Comparison of ENCODE assay signal across 10 mouse cellular contexts in genomic region chr15:12119129-12119466, GRCm38 (mm10). TPM values are rescaled to one million over a fixed set of nuclear protein-coding genes. Genes with fewer than 3 reads are reported as not detected.
A peak's percentile ranks its signal among the peaks of the same experiment; 100 is the strongest.
DNase-seq lines count a peak whose midpoint lies in the region; ATAC-seq and TF ChIP-seq lines count a peak whose summit lies in the region.
"Had no signal": no experiment of that assay in that cellular context is flagged by ENCODE, and none has a peak within 500 bp of the region (broad histone marks: within the 10 kb centered on the region; RNA-seq: fewer than 3 reads in every experiment).

No protein-coding gene starts in this region.

- H3K79me2 ChIP-seq in CH12.LX (replicated peaks; ENCODE audit: control insufficient read depth, extremely low read depth, insufficient read depth, poor library complexity, severe bottlenecking) = peaks cover 38% of the 10 kb centered on the region

- dilution Hi-C loops in CH12.LX (cut with MboI; ENCODE audit: extremely low pct_ligation_motif_present, extremely low pct_unique_long_range_greater_than_20kb, low sequenced_read_pairs) = no loop called here

- H3K9ac ChIP-seq in CH12.LX (ENCODE audit: insufficient read depth, low read depth) = peak overlapping the region; percentile 98
- H3K9ac ChIP-seq in forebrain, embryonic 15.5 days (replicated peaks) = peak overlapping the region; percentile 91
- peak overlapping the region; percentile 98 for H3K9ac ChIP-seq in liver, embryonic 16.5 days (ENCODE audit: low read depth, low read length)

- H3K27ac ChIP-seq in heart, embryonic 10.5 days = peak overlapping the region; percentile 100
- H3K27ac ChIP-seq in CH12.LX (ENCODE audit: insufficient read depth, low read depth) = peak overlapping the region; percentile 31; the same call in 1 of the 2 replicates
- H3K27ac ChIP-seq in forebrain, embryonic 15.5 days (replicated peaks) = peak overlapping the region; percentile 91
- peak overlapping the region; percentile 92 for H3K27ac ChIP-seq in liver, embryonic 16.5 days (ENCODE audit: low read length)

- H3K36me3 ChIP-seq in heart, embryonic 10.5 days = peaks cover 7% of the 10 kb centered on the region
- H3K36me3 ChIP-seq in CH12.LX (replicated peaks in 1 of 2; ENCODE audit: control insufficient read depth in 1 of 2, insufficient read depth in 1 of 2, low read length in 1 of 2) = peaks cover 0 to 24% of the 10 kb centered on the region in 2 experiments
- H3K36me3 ChIP-seq in forebrain, embryonic 15.5 days = no peaks in the 10 kb centered on the region
- H3K36me3 ChIP-seq in liver, embryonic 16.5 days (ENCODE audit: control insufficient read depth, insufficient read depth) = no peaks in the 10 kb centered on the region

- no peaks in the 10 kb centered on the region for H3K9me3 ChIP-seq in heart, embryonic 10.5 days
- H3K9me3 ChIP-seq in CH12.LX (replicated peaks; ENCODE audit: low read length) = no peaks in the 10 kb centered on the region
- H3K9me3 ChIP-seq in forebrain, embryonic 15.5 days = no peaks in the 10 kb centered on the region
- H3K9me3 ChIP-seq in liver, embryonic 16.5 days (replicated peaks; ENCODE audit: control insufficient read depth, low read length) = no peaks in the 10 kb centered on the region

- peaks cover 21% of the 10 kb centered on the region for H3K4me1 ChIP-seq in heart, embryonic 10.5 days
- peaks cover 10 to 53% of the 10 kb centered on the region in 2 experiments for H3K4me1 ChIP-seq in CH12.LX (ENCODE audit: control insufficient read depth in 1 of 2, insufficient read depth in 2 of 2)
- peaks cover 13% of the 10 kb centered on the region for H3K4me1 ChIP-seq in forebrain, embryonic 15.5 days
- H3K4me1 ChIP-seq in liver, embryonic 16.5 days (ENCODE audit: control insufficient read depth, low read depth, low read length) = peaks cover 7% of the 10 kb centered on the region

- TF ChIP-seq POLR2A in CH12.LX (IDR thresholded peaks at IDR 0.05; ENCODE audit: low read depth, low read length) = no peak

- TF ChIP-seq RAD21 in CH12.LX (IDR thresholded peaks at IDR 0.05; ENCODE audit: low read depth, low read length) = no peak

- peak overlapping the region; percentile 99 for H3K4me3 ChIP-seq in heart, embryonic 10.5 days
- H3K4me3 ChIP-seq in CH12.LX (replicated peaks in 1 of 3; ENCODE audit: low read depth in 2 of 3, low read length in 2 of 3, poor library complexity in 1 of 3) = peak overlapping the region; percentile 66 to 93 (median 91)
- H3K4me3 ChIP-seq in forebrain, embryonic 15.5 days = peak overlapping the region; percentile 83
- H3K4me3 ChIP-seq in liver, embryonic 16.5 days (ENCODE audit: low read depth, low read length) = peak overlapping the region; percentile 98

- TF ChIP-seq CTCF in CH12.LX (conservative IDR thresholded peaks at IDR 0.05 in 1 of 2, IDR thresholded peaks at IDR 0.05 in 1 of 2; ENCODE audit: low read depth in 2 of 2, low read length in 2 of 2) = no peak

- ATAC-seq in forebrain, embryonic 15.5 days (replicated peaks) = no peak
- ATAC-seq in liver, embryonic 16.5 days (ENCODE audit: low read depth) = no peak

- no peak for TF ChIP-seq EP300 in CH12.LX (IDR thresholded peaks at IDR 0.05; ENCODE audit: low read length)

- DNase-seq in heart, embryonic 10.5 days (ENCODE audit: low spot score) = no peak
- DNase-seq in heart, adult 18-20 months = no peak
- DNase-seq in CH12.LX (ENCODE audit: extremely low read depth) = no peak
- DNase-seq in retina, embryonic 14.5 days (ENCODE audit: low spot score) = no peak
- DNase-seq in adrenal gland, adult 18-20 months (ENCODE audit: low spot score in 2 of 2) = no peak
- no peak for DNase-seq in spleen, postnatal 10 days (ENCODE audit: low spot score in 2 of 2)
- DNase-seq: layer of hippocampus, adult 9-11 months had no signal

- H3K4me2 ChIP-seq in CH12.LX (ENCODE audit: insufficient read depth, low read depth, poor library complexity, severe bottlenecking) = peak overlapping the region; percentile 54
- peak overlapping the region; percentile 79 for H3K4me2 ChIP-seq in forebrain, embryonic 15.5 days (replicated peaks)
- H3K4me2 ChIP-seq in liver, embryonic 16.5 days (ENCODE audit: low read depth, low read length) = peak overlapping the region; percentile 86

- in situ Hi-C loops in CH12.LX (cut with MboI; ENCODE audit: low pct_ligation_motif_present, low pct_unique_long_range_greater_than_20kb, low sequenced_read_pairs) = no loop called here

- H3K27me3 ChIP-seq in heart, embryonic 10.5 days (ENCODE audit: insufficient read depth, poor library complexity, severe bottlenecking) = no peaks in the 10 kb centered on the region
- no peaks in the 10 kb centered on the region for H3K27me3 ChIP-seq in CH12.LX (replicated peaks)
- H3K27me3 ChIP-seq in forebrain, embryonic 15.5 days = no peaks in the 10 kb centered on the region
- H3K27me3 ChIP-seq in liver, embryonic 16.5 days (ENCODE audit: control insufficient read depth, insufficient read depth, low read depth, low read length) = no peaks in the 10 kb centered on the region
- H3K27me3 ChIP-seq: Patski had no signal

- WGBS in heart, embryonic 10.5 days = 10% methylated on average over 7 of the region's 7 CpGs
- WGBS in forebrain, embryonic 15.5 days = 6% methylated on average over 7 of the region's 7 CpGs
- WGBS in liver, embryonic 16.5 days (ENCODE audit: insufficient replicate concordance) = 5% methylated on average over 7 of the region's 7 CpGs

TF ChIP-seq in CH12.LX, 34 proteins besides CTCF, POLR2A, EP300 and RAD21:
- TF ChIP-seq ELF1 (IDR thresholded peaks at IDR 0.05; ENCODE audit: low read depth, low read length) (no peak), HCFC1 (IDR thresholded peaks at IDR 0.05; ENCODE audit: low read depth, low read length) (no peak), MAX (IDR thresholded peaks at IDR 0.05; ENCODE audit: low read length) (no peak), CHD1 (IDR thresholded peaks at IDR 0.05; ENCODE audit: low read depth, low read length) (no peak), MYC (IDR thresholded peaks at IDR 0.05; ENCODE audit: low read depth, low read length) (no peak), ZC3H11A (IDR thresholded peaks at IDR 0.05; ENCODE audit: low read depth, low read length) (no peak), RCOR1 (conservative IDR thresholded peaks at IDR 0.05; ENCODE audit: low read depth, low read length) (no peak), TCF12 (IDR thresholded peaks at IDR 0.05; ENCODE audit: low read depth, low read length) (no peak), CHD2 (IDR thresholded peaks at IDR 0.05; ENCODE audit: low read length) (no peak), USF2 (conservative IDR thresholded peaks at IDR 0.05; ENCODE audit: low read depth, low read length) (no peak), SIN3A (IDR thresholded peaks at IDR 0.05; ENCODE audit: low read length) (no peak), TBP (conservative IDR thresholded peaks at IDR 0.05; ENCODE audit: low read depth, low read length) (no peak), ZNF384 (IDR thresholded peaks at IDR 0.05; ENCODE audit: low read depth, low read length) (no peak), MAZ (IDR thresholded peaks at IDR 0.05; ENCODE audit: low read depth, low read length) (no peak), JUND (conservative IDR thresholded peaks at IDR 0.05; ENCODE audit: low read depth, low read length) (no peak)

RNA-seq across cellular contexts. Expression of gene Zfr, which starts 1.5 kb away (rescaled TPM):
- 120 and 122 TPM in 2 replicates for polyA plus RNA-seq in heart, embryonic 10.5 days (2016; fragmentation: Nextera tagmentation; extraction: Ambion mirVana)
- total RNA-seq in heart, adult 18-20 months (2021) = 10 to 100 TPM; 66.4 to 81.2 TPM
- total RNA-seq in CH12.LX (2012; rRNA removed) = 47.5 and 49.1 TPM in 2 replicates
- total RNA-seq in CH12.LX (2014; rRNA removed) = 84.9 and 99.0 TPM in 2 replicates
- 89.3 and 89.8 TPM in 2 replicates for polyA plus RNA-seq in CH12.LX (2012; ENCODE audit: insufficient read length, low read depth)
- polyA plus RNA-seq in forebrain, embryonic 15.5 days (2015; fragmentation: Nextera tagmentation; extraction: Ambion mirVana) = 124 and 125 TPM in 2 replicates
- 34.8 and 38.1 TPM in 2 replicates for polyA plus RNA-seq in liver, embryonic 16.5 days (2015; fragmentation: Nextera tagmentation; extraction: Ambion mirVana)
- 100 to 1,000 TPM; 178 to 179 TPM for total RNA-seq in adrenal gland, adult 18-20 months (2021)

Comparison
In these comparisons a context has a peak if more than half of its experiments do, and no peak if none do; other contexts are left out.
1. H3K27ac ChIP-seq: peak in every context shown above with its lines; median percentile 100 in heart, embryonic 10.5 days; 92 in liver, embryonic 16.5 days; 91 in forebrain, embryonic 15.5 days; 31 in CH12.LX.